Mouse (Mus musculus) midbrain, embryonic 16.5 days (tissue): ENCODE results near the gene Fam196b. TPM values are rescaled to one million over a fixed set of nuclear protein-coding genes. Genes with fewer than 3 reads are reported as not detected.

Source experiments
- ATAC-seq: fragments of 200-750 bp; cut with Nextera tagmentation; 2 replicates; pipeline ENCODE4 v1.8.0; 2017; ENCODE audit warnings: moderate TSS enrichment
- H3K27ac ChIP-seq: fragments of 300-500 bp; sonication (generic); 2 replicates; pipeline ENCODE4 v1.5.1; 2014; ENCODE audit warnings: mild to moderate bottlenecking, low read length, mixed read lengths
- H3K27me3 ChIP-seq: fragments of 300-500 bp; sonication (generic); 2 replicates; pipeline ENCODE4 v1.6.1; 2014; ENCODE audit warnings: low read depth, low read length, mixed read lengths; ENCODE audit not compliant: control insufficient read depth, insufficient read depth
- H3K36me3 ChIP-seq: fragments of 300-500 bp; sonication (generic); 2 replicates; pipeline ENCODE4 v1.6.1; 2014; ENCODE audit warnings: mild to moderate bottlenecking, low read length, moderate library complexity, mixed read lengths; ENCODE audit not compliant: control insufficient read depth, insufficient read depth
- H3K4me1 ChIP-seq: fragments of 300-500 bp; sonication (generic); 2 replicates; pipeline ENCODE4 v1.6.1; 2014; ENCODE audit warnings: mild to moderate bottlenecking, low read length, mixed read lengths; ENCODE audit not compliant: control insufficient read depth, insufficient read depth
- H3K4me2 ChIP-seq: fragments of 300-500 bp; sonication (generic); 2 replicates; pipeline ENCODE4 v1.6.1; 2014; ENCODE audit warnings: mild to moderate bottlenecking, low read length, mixed read lengths
- H3K4me3 ChIP-seq: fragments of 300-500 bp; sonication (generic); 2 replicates; pipeline ENCODE4 v1.5.1; 2014; ENCODE audit warnings: low read depth, mild to moderate bottlenecking, low read length, moderate library complexity, mixed read lengths
- H3K9ac ChIP-seq: fragments of 300-500 bp; sonication (generic); 2 replicates; pipeline ENCODE4 v1.6.1; 2014; ENCODE audit warnings: low read depth, low read length, mixed read lengths
- H3K9me3 ChIP-seq: fragments of 300-500 bp; sonication (generic); replicated peaks from 2 replicates; pipeline ENCODE4 v1.6.1; 2014; ENCODE audit warnings: mild to moderate bottlenecking, low read length, mixed read lengths; ENCODE audit not compliant: control insufficient read depth, poor library complexity, severe bottlenecking
- WGBS: fragments of 180-500 bp; shearing (Covaris S2); extraction: QIAGEN DNeasy Blood & Tissue Kit; methylation state at CpG from one replicate; pipeline ENCODE4 v1.1.7; 2014; 5-methylcytosine and 5-hydroxymethylcytosine counted together
- polyA plus RNA-seq: library from polyadenylated mRNA; unstranded; fragments of >200 nt; fragmentation: Nextera tagmentation; extraction: Ambion mirVana; gene quantifications from 2 replicates; pipeline ENCODE4 v1.2.1, GENCODE M21; 2015

Gene Fam196b
- polyA plus RNA-seq, 1 experiment from 2014 or later, result 6.6 TPM

DNA sequence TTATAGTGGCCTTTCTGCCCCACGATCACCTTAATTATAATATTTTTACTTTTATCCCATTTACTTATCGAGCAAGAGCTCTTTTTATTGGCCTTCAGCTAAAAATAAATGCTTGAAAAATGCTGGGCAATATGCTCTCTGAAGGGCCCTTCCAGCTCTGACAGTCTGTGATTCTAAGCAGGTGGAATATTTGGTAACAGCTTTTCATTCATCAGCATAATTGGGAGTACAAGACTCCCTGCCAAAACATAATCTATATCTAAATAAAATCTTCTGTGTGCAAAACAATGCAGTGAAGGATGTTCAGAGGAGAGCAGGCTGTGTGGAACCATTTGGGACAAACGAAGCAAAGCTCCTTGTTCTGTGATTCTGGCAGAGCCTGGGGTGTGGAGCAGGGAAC lies 23.3 kb upstream of the Fam196b start:
- H3K27ac ChIP-seq, result no peak overlapping the region
- H3K36me3 ChIP-seq, result no peaks in the 10 kb centered on the region
- H3K9me3 ChIP-seq, result no peaks in the 10 kb centered on the region; the same call in 1 of the 2 replicates
- H3K27me3 ChIP-seq, result no peaks in the 10 kb centered on the region
- H3K4me2 ChIP-seq, result no peak overlapping the region
- WGBS, result 38% methylated on average over 3 of the region's 3 CpGs
- H3K4me3 ChIP-seq, result no peak overlapping the region
- H3K9ac ChIP-seq, result no peak overlapping the region
- no peaks in the 10 kb centered on the region for H3K4me1 ChIP-seq
- ATAC-seq, result no peak

DNA sequence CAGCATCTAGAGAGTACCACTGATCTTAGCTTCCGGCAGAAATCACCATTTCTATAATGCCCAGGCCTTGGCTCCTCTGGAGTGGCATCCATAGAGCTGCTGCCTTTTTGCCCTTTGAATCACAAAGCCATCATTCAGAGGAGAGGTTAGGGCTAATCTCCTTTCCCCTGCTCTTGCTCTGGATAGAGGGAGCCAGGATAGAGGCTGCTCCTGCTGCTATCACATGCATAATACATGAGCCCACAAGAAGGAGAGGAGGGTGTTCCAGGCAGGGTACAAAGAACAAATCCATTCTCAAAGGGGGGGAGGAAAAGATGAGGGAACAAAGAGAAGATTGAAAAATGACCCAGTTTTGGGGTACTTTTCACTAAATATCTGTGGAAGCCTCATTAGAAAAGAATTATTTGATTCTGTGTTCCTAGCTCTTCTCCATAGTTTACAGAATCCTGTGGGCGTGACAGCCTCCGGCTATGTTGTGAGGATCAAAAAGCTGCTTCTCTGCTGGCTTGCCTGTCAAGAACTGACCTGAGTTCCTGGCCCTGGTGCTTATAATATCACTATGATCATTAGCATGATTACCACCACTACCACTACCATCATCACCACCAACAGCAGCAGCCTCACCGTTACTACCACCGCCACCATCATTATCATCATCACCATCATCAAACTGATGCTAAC lies 16.8 kb upstream of the Fam196b start:
- 27% methylated on average over 5 of the region's 5 CpGs for WGBS
- peak; percentile 90 for ATAC-seq
- H3K4me2 ChIP-seq, result no peak overlapping the region

DNA sequence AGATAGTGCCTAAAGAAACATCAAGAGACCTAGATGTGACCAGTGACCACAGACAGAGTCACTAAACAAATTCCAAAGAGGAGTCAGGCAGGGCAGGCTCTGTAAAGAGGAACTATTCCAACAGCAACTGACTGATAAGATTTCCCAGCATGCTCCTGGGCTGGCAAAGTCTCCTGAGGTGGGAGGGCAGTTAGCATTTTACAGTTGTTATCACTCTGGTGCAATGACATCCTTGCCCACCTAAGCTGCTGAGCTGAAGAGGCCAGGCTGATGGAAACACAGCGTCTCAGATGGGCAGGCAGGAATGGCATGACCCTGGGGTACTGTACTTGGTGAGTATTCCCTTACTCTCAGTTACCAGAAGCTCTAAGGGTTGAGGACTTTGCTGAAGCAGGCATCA lies 15.1 kb upstream of the Fam196b start:
- no peak for ATAC-seq
- Histone ChIP-seq H3K4me1 (peaks cover 7% of the 10 kb centered on the region), H3K4me2 (no peak overlapping the region), H3K4me3 (no peak overlapping the region), H3K9ac (no peak overlapping the region), H3K27ac (no peak overlapping the region), H3K36me3 (no peaks in the 10 kb centered on the region), H3K27me3 (no peaks in the 10 kb centered on the region), H3K9me3 (no peaks in the 10 kb centered on the region)
- 100% methylated on average over 1 of the region's 1 CpGs for WGBS

More for the DNA sequence above, 16.8 kb upstream of the Fam196b start:
- Histone ChIP-seq H3K9ac (no peak overlapping the region), H3K4me3 (no peak overlapping the region), H3K9me3 (no peaks in the 10 kb centered on the region), H3K36me3 (no peaks in the 10 kb centered on the region), H3K27me3 (no peaks in the 10 kb centered on the region), H3K4me1 (peaks cover 7% of the 10 kb centered on the region), H3K27ac (peak overlapping the region; percentile 36)

DNA sequence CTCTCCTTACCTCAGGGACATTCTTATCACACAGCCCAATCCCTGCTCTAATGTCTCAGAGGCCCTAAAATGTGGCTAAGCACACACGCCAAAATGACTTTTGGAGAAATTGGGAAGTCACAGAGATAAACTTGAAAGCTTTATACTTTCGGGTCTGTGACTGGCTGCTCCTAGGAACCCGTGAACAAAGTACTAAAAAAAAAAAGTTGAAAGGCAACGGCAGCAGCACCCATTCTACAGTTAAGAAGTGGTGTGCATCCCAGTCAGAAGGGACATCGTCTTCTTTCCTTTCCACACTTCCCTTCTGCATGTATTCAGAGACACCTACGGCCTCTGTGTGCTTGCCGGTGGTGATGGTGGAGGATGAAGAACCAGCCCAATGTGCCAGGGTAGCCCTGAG lies 14.6 kb upstream of the Fam196b start:
- H3K9me3 ChIP-seq, result no peaks in the 10 kb centered on the region
- 94% methylated on average over 7 of the region's 7 CpGs for WGBS
- no peaks in the 10 kb centered on the region for H3K36me3 ChIP-seq
- no peak overlapping the region for H3K4me2 ChIP-seq
- ATAC-seq, result no peak
- H3K4me3 ChIP-seq, result no peak overlapping the region
- peaks cover 7% of the 10 kb centered on the region for H3K4me1 ChIP-seq
- no peak overlapping the region for H3K27ac ChIP-seq
- H3K27me3 ChIP-seq, result no peaks in the 10 kb centered on the region
- H3K9ac ChIP-seq, result no peak overlapping the region

DNA sequence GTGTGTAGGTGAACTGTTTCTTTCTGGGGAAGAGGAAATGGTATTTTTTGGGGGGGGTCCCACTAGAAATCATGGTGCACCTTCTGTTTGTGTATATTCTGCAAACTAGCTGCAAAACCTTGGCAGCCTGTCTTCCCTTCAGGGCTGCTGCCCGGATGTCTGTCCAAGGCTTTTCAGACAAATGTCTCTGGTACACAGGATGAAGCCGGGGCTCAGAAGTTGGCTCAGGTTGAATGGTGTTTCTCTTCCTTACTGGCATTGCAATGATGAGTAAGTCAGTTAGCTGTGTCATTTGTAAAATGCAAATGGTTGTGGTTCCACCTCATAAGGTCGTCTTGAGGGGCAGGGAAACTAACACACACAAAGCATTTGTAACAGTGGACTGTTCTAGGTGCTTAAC lies 8.4 kb upstream of the Fam196b start:
- no peaks in the 10 kb centered on the region for H3K27me3 ChIP-seq
- no peak for ATAC-seq

DNA sequence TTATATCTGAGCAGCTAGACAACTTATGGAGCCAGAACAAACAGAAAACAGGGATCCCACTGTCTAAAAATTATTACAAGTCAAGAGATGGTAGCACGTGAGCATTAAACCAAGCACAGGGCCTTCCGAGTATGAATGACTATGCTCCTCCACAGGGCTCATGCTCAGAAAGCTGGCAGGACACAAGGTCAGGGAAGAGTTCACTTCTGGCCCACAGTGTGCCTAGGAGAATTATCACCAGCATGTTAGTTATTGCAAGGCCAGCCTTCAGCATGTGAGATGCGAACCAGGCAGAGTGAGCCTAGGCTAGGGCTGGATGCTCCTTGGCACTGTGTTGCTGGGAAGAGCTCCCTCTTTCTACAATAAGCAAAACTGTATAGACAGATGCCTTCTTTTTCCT lies 5.9 kb upstream of the Fam196b start:
- Histone ChIP-seq H3K9me3 (no peaks in the 10 kb centered on the region), H3K27ac (no peak overlapping the region), H3K4me3 (no peak overlapping the region), H3K27me3 (no peaks in the 10 kb centered on the region), H3K36me3 (no peaks in the 10 kb centered on the region), H3K9ac (no peak overlapping the region), H3K4me2 (no peak overlapping the region), H3K4me1 (no peaks in the 10 kb centered on the region)
- ATAC-seq, result no peak
- 96% methylated on average over 3 of the region's 3 CpGs for WGBS

More for the DNA sequence above, 8.4 kb upstream of the Fam196b start:
- Histone ChIP-seq H3K9me3 (no peaks in the 10 kb centered on the region), H3K27ac (no peak overlapping the region), H3K4me2 (no peak overlapping the region), H3K4me1 (no peaks in the 10 kb centered on the region), H3K36me3 (no peaks in the 10 kb centered on the region), H3K9ac (no peak overlapping the region), H3K4me3 (no peak overlapping the region)
- 88% methylated on average over 3 of the region's 3 CpGs for WGBS

DNA sequence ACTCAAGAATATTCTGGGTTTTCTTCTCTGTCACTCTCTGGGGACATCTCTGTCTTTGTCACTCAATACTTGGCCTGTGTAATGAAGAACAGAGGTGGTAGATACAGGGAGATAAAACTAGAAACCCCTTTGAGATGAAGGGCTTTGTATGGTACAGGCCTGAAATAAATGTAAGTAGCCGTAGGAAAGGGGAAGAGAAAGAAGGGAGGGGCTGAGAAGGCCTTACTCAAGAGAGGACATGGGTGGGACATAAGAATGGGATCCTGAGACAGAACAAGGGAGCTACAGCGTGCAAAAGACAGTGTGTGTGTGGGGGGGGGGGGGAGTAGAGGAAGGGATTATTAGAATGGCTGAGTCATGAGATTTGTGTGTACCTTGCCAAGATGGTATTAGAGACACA lies 5.3 kb upstream of the Fam196b start:
- WGBS, result 62% methylated on average over 2 of the region's 2 CpGs
- Histone ChIP-seq H3K9ac (no peak overlapping the region), H3K4me3 (no peak overlapping the region)

DNA sequence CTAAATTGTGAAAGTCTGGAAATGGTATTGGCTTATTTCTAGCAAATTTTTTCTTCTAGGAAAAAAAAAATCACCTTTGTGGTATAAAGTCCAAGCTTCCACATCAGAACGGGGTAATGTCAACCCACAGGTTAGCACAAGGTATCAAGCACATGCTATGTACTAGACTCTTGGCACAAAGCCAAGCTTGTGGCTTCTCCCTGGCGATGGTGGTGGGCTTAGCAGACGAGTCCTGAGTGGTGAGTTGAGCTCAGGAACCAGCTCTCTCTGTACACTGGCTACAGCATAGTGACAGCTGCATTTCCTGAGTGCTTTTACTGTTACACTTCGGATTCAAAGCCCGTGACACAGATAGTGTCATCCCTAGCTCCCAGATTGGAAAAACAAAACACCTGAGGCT lies 2.9 kb upstream of the Fam196b start:
- ATAC-seq, result no peak
- Histone ChIP-seq H3K27ac (no peak overlapping the region), H3K36me3 (no peaks in the 10 kb centered on the region), H3K4me2 (no peak overlapping the region), H3K27me3 (no peaks in the 10 kb centered on the region), H3K4me3 (no peak overlapping the region), H3K4me1 (peaks cover 12% of the 10 kb centered on the region), H3K9ac (no peak overlapping the region), H3K9me3 (no peaks in the 10 kb centered on the region)
- 64% methylated on average over 5 of the region's 5 CpGs for WGBS

More for the DNA sequence above, 5.3 kb upstream of the Fam196b start:
- Histone ChIP-seq H3K27ac (no peak overlapping the region), H3K36me3 (no peaks in the 10 kb centered on the region), H3K4me2 (no peak overlapping the region), H3K9me3 (no peaks in the 10 kb centered on the region), H3K4me1 (no peaks in the 10 kb centered on the region; the same call in 1 of the 2 replicates), H3K27me3 (no peaks in the 10 kb centered on the region)
- no peak for ATAC-seq

DNA sequence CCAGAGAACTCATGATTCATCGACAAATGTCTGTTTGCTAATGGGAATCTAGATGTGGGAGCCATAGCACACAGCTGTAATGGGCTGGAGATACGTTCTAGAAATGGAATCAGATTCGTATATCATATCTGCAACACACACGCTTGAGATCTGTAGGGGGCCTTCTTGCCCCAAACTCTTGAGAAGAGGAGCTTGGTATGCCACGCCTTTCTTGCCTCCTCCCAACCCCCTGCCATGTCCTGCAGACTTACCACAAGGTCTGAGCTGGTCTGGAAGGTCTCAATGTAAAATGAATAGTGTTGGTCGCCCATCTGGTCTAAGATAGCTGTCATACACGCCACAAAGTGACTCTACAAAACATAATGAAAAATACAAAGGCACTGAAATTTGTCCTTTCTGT lies 2.4 kb upstream of the Fam196b start:
- Histone ChIP-seq H3K4me3 (no peak overlapping the region), H3K9ac (no peak overlapping the region), H3K9me3 (no peaks in the 10 kb centered on the region), H3K4me1 (peaks cover 16% of the 10 kb centered on the region), H3K36me3 (no peaks in the 10 kb centered on the region), H3K4me2 (no peak overlapping the region), H3K27me3 (no peaks in the 10 kb centered on the region), H3K27ac (no peak overlapping the region)
- no peak for ATAC-seq
- WGBS, result 87% methylated on average over 7 of the region's 7 CpGs
